Mouse (Mus musculus) heart, adult 2 months (tissue): ENCODE data around the gene Gm26602.

Source experiments
- CTCF ChIP-seq: fragments of 200-600 bp; IDR thresholded peaks from 2 replicates; pipeline ENCODE4 v1.8.1; 2022; ENCODE audit warnings: antibody characterized with exemption, mild to moderate bottlenecking, moderate library complexity
- EP300 ChIP-seq: fragments of 200-500 bp; IDR thresholded peaks from 2 replicates; pipeline ENCODE4 v1.6.1; 2011; ENCODE audit warnings: low read depth, low read length, control low read depth; ENCODE audit not compliant: insufficient read depth
- POLR2A ChIP-seq: fragments of 200-500 bp; IDR thresholded peaks from 2 replicates; pipeline ENCODE4 v1.6.1; 2011; ENCODE audit warnings: mild to moderate bottlenecking, low read depth, low read length, control low read depth; ENCODE audit not compliant: insufficient read depth

- TF ChIP-seq POLR2A (no peak), CTCF (no peak), EP300 (no peak)
These were observed 19.5 kb downstream of the Gm26602 start for GRCm38 (mm10) chr10:79929967-79930825.
